Mouse (Mus musculus): Measurements from ENCODE around the gene Spen. TPM values are rescaled to one million over a fixed set of nuclear protein-coding genes. Genes with fewer than 3 reads are reported as not detected.

Spen gene
- 51.5 and 58.6 TPM in 2 replicates for total RNA-seq (2012; rRNA removed)

DNA sequence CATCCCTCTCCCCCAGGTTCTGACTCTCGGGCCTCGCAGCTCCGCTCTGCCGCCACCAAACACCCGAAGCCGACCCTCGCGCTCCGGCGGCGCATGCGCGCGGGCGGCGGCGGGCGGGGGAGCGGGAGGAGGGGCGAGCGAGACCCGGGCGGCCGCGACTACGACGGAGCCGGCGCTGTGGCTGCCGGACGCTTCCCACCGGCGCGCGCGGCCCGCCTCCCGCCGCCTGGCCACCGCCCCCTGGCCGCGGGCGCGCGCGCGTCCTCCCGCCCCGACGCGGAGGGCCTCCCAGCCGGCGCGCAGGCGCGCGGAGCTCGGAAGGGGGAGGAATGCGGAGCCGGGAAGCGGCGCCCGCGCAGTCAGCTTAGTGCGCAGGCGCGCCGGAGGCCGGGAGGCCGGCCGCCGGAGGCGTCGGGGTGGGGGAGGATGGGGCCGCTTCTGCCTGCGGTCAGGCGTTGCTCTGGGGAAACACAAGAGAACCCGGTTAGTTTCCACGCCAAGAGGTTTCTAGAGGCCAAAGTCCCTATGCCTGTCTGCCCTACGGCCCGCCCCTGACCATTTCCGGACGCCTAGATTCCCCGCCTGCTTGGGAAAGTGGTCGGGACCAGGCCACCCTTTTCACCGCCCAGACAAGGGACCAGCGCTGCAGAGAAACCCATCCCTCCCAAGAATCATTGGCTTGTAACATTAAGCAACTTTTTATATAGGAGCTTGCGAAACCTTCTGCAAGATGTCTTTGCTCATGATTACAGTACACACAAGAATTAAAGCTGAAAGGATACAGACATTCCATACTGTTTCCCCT lies at the start of gene Spen:
Gene Spen (minus strand): TSS at position 190 of the 805 bp plus-strand sequence.
- in situ Hi-C loops (cut with MboI; ENCODE audit: low sequenced_read_pairs in 2 of 2, unreplicated experiment in 2 of 2) = no loop called here
- Histone ChIP-seq H3K27ac (ENCODE audit: insufficient read depth, low read depth, low read length, poor library complexity, severe bottlenecking) (peak within 1 kb of the TSS; percentile 32), H3K4me3 (ENCODE audit: insufficient read depth in 1 of 2, low read depth in 1 of 2, low read length in 2 of 2, poor library complexity in 1 of 2, severe bottlenecking in 1 of 2) (peak within 1 kb of the TSS; percentile 88 to 95), H3K4me1 (ENCODE audit: control insufficient read depth in 2 of 2, insufficient read depth in 2 of 2, low read length in 2 of 2, poor library complexity in 1 of 2) (peaks cover 2 to 5% of the 10 kb centered on the region in 2 experiments), H3K9me3 (ENCODE audit: control insufficient read depth, insufficient read depth, low read depth, low read length) (no peaks in the 10 kb centered on the region), H3K36me3 (ENCODE audit: control insufficient read depth, insufficient read depth, low read length, poor library complexity, severe bottlenecking) (no peaks in the 10 kb centered on the region), H3K9ac (ENCODE audit: insufficient read depth, low read depth, low read length, poor library complexity, severe bottlenecking) (peak within 1 kb of the TSS; percentile 94)
- peak; percentile 78 for DNase-seq (ENCODE audit: low read depth, low spot score)
- TF ChIP-seq ZNF384 (IDR thresholded peaks at IDR 0.05; ENCODE audit: low read depth, low read length) (no peak), HCFC1 (IDR thresholded peaks at IDR 0.05; ENCODE audit: borderline replicate concordance, insufficient read depth, low read length) (0 out of 2 replicates have a peak, but pooled peaks have one; percentile 22)

DNA sequence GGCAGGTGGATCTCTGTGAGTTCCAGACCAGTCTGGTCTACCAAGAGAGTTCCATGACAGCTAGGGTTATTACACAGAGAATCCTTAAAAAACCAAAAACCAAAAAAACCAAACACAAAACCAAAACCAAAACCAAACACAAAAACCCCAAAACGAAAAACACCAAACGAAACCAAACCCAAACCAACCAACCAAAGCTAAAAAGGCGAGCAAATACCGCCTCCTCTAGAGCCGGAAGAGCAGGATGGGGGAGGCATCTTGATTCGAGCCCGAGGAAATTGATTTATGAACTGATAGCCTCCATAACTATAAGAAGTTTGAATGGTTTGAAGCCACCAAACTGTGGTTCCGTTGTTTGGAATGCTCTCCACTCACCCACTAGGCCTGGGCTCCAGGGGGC lies 45.5 kb upstream of the Spen start:
- Histone ChIP-seq H3K27ac (ENCODE audit: insufficient read depth, low read depth, low read length, poor library complexity, severe bottlenecking) (no peak overlapping the region), H3K9me3 (ENCODE audit: control insufficient read depth, insufficient read depth, low read depth, low read length) (no peaks in the 10 kb centered on the region), H3K9ac (ENCODE audit: insufficient read depth, low read depth, low read length, poor library complexity, severe bottlenecking) (no peak overlapping the region), H3K36me3 (ENCODE audit: control insufficient read depth, insufficient read depth, low read length, poor library complexity, severe bottlenecking) (peaks cover 60% of the 10 kb centered on the region), H3K4me3 (ENCODE audit: insufficient read depth in 1 of 2, low read depth in 1 of 2, low read length in 2 of 2, poor library complexity in 1 of 2, severe bottlenecking in 1 of 2) (no peak overlapping the region), H3K4me1 (ENCODE audit: control insufficient read depth in 2 of 2, insufficient read depth in 2 of 2, low read length in 2 of 2, poor library complexity in 1 of 2) (no peaks in the 10 kb centered on the region)
- no peak for DNase-seq (ENCODE audit: low read depth, low spot score)
- in situ Hi-C loops (cut with MboI; ENCODE audit: low sequenced_read_pairs in 2 of 2, unreplicated experiment in 2 of 2) = no loop called here
- TF ChIP-seq CHD2 (IDR thresholded peaks at IDR 0.05; ENCODE audit: low read depth, low read length) (no peak), ZC3H11A (IDR thresholded peaks at IDR 0.05; ENCODE audit: borderline replicate concordance, low read depth, low read length) (no peak), MAFK (IDR thresholded peaks at IDR 0.05; ENCODE audit: insufficient read depth, low read depth, low read length) (no peak), ZNF384 (IDR thresholded peaks at IDR 0.05; ENCODE audit: low read depth, low read length) (no peak), HCFC1 (IDR thresholded peaks at IDR 0.05; ENCODE audit: borderline replicate concordance, insufficient read depth, low read length) (no peak)

DNA sequence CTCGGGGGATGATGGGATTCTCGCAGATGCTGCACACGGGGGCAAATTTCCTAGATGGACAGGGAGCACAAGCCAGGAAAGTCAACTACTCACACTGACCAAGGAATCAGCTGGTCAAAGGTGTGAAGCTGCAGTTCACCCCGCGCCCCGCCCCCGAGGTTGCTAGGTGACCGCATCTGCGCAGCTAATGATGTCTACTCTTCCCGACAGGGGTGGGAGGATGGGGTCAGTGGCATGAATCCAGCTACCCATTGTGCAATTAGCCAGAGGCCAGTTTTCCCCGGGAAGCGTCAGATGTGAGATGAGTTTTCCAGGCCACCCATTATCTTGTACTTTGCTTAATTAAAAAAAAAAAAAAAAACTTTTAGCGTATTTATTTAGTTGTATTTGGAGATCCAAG lies 42.7 kb upstream of the Spen start:
- DNase-seq (ENCODE audit: low read depth, low spot score) = no peak
- no peak overlapping the region for H3K9ac ChIP-seq (ENCODE audit: insufficient read depth, low read depth, low read length, poor library complexity, severe bottlenecking)
- in situ Hi-C loops (cut with MboI; ENCODE audit: low sequenced_read_pairs in 2 of 2, unreplicated experiment in 2 of 2) = no loop called here
- peaks cover 48% of the 10 kb centered on the region for H3K36me3 ChIP-seq (ENCODE audit: control insufficient read depth, insufficient read depth, low read length, poor library complexity, severe bottlenecking)
- peaks cover 0 to 2% of the 10 kb centered on the region in 2 experiments; a peak in 1 of 4 replicates for H3K4me1 ChIP-seq (ENCODE audit: control insufficient read depth in 2 of 2, insufficient read depth in 2 of 2, low read length in 2 of 2, poor library complexity in 1 of 2)
- no peak overlapping the region for H3K27ac ChIP-seq (ENCODE audit: insufficient read depth, low read depth, low read length, poor library complexity, severe bottlenecking)
- H3K4me3 ChIP-seq (ENCODE audit: insufficient read depth in 1 of 2, low read depth in 1 of 2, low read length in 2 of 2, poor library complexity in 1 of 2, severe bottlenecking in 1 of 2) = no peak overlapping the region
- H3K9me3 ChIP-seq (ENCODE audit: control insufficient read depth, insufficient read depth, low read depth, low read length) = no peaks in the 10 kb centered on the region
- TF ChIP-seq ZNF384 (IDR thresholded peaks at IDR 0.05; ENCODE audit: low read depth, low read length) = no peak
- TF ChIP-seq CHD2 (IDR thresholded peaks at IDR 0.05; ENCODE audit: low read depth, low read length) = no peak
- no peak for TF ChIP-seq MAFK (IDR thresholded peaks at IDR 0.05; ENCODE audit: insufficient read depth, low read depth, low read length)
- TF ChIP-seq ZC3H11A (IDR thresholded peaks at IDR 0.05; ENCODE audit: borderline replicate concordance, low read depth, low read length) = no peak
- TF ChIP-seq HCFC1 (IDR thresholded peaks at IDR 0.05; ENCODE audit: borderline replicate concordance, insufficient read depth, low read length) = no peak

DNA sequence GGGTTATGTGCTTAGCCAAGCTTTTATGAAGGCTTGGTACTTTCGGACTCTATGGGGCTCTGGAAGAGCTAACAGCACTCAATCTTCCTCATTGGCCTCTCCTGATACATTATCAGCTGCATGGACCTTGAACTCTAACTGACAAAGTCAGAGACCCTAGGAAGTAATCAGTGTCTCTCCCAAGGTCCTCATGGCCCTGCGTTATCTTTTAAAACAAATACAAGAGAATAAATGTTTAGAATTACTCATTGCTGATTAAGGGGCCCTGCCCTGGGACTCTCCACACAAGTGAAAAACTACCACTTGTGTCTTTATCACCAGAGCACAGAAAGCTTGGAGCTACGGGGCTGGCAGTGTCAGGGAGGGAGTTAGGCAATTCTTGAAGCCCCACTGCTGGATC lies 40.4 kb upstream of the Spen start:
- no peak overlapping the region for H3K9ac ChIP-seq (ENCODE audit: insufficient read depth, low read depth, low read length, poor library complexity, severe bottlenecking)
- TF ChIP-seq CHD2 (IDR thresholded peaks at IDR 0.05; ENCODE audit: low read depth, low read length) = no peak
- no peak for TF ChIP-seq MAFK (IDR thresholded peaks at IDR 0.05; ENCODE audit: insufficient read depth, low read depth, low read length)
- TF ChIP-seq HCFC1 (IDR thresholded peaks at IDR 0.05; ENCODE audit: borderline replicate concordance, insufficient read depth, low read length) = no peak
- no peak for TF ChIP-seq ZC3H11A (IDR thresholded peaks at IDR 0.05; ENCODE audit: borderline replicate concordance, low read depth, low read length)
- TF ChIP-seq ZNF384 (IDR thresholded peaks at IDR 0.05; ENCODE audit: low read depth, low read length) = no peak
- in situ Hi-C loops (cut with MboI; ENCODE audit: low sequenced_read_pairs in 2 of 2, unreplicated experiment in 2 of 2) = no loop called here
- no peak overlapping the region for H3K27ac ChIP-seq (ENCODE audit: insufficient read depth, low read depth, low read length, poor library complexity, severe bottlenecking)
- no peak overlapping the region for H3K4me3 ChIP-seq (ENCODE audit: insufficient read depth in 1 of 2, low read depth in 1 of 2, low read length in 2 of 2, poor library complexity in 1 of 2, severe bottlenecking in 1 of 2)
- peaks cover 40% of the 10 kb centered on the region for H3K36me3 ChIP-seq (ENCODE audit: control insufficient read depth, insufficient read depth, low read length, poor library complexity, severe bottlenecking)
- no peak for DNase-seq (ENCODE audit: low read depth, low spot score)
- no peaks in the 10 kb centered on the region for H3K9me3 ChIP-seq (ENCODE audit: control insufficient read depth, insufficient read depth, low read depth, low read length)
- H3K4me1 ChIP-seq (ENCODE audit: control insufficient read depth in 2 of 2, insufficient read depth in 2 of 2, low read length in 2 of 2, poor library complexity in 1 of 2) = peaks cover 0 to 7% of the 10 kb centered on the region in 2 experiments; a peak in 1 of 4 replicates
